Mouse (Mus musculus) MEL (cell line): ENCODE results near the gene Znrf3. TPM values are rescaled to one million over a fixed set of nuclear protein-coding genes. Genes with fewer than 3 reads are reported as not detected.
A peak's percentile ranks its signal among the peaks of the same experiment; 100 is the strongest.

Source experiments
- DNase-seq: peaks from one replicate; pipeline ENCODE4 v3.0.0; 2011; ENCODE audit warnings: low read depth, low spot score
- H3K27ac ChIP-seq: 2 replicates; pipeline ENCODE4 v1.5.1; 2012; ENCODE audit warnings: low read depth, mild to moderate bottlenecking, control low read depth, low read length, moderate library complexity; ENCODE audit not compliant: control insufficient read depth
- H3K27me3 ChIP-seq, 2 experiments: fragments of 150-350 bp in 1 of 2; sonication (generic) in 1 of 2; 2 replicates each; pipeline ENCODE4 v1.6.1; 2012; ENCODE audit warnings: low read length in 2 of 2, mild to moderate bottlenecking in 2 of 2, improper control_type of control experiment in 1 of 2, moderate library complexity in 1 of 2; ENCODE audit not compliant: insufficient read depth in 2 of 2, control insufficient read depth in 1 of 2
- H3K36me3 ChIP-seq, 2 experiments: 2 replicates each; pipeline ENCODE4 v1.6.1; 2012 to 2014; ENCODE audit warnings: low read length in 2 of 2, improper control_type of control experiment in 1 of 2, inconsistent platforms in 1 of 2, mild to moderate bottlenecking in 1 of 2; ENCODE audit not compliant: insufficient read depth in 2 of 2, control insufficient read depth in 1 of 2
- H3K4me1 ChIP-seq, 2 experiments: fragments of 150-350 bp in 1 of 2; sonication (generic) in 1 of 2; 2 replicates each; pipeline ENCODE4 v1.6.1; 2012; ENCODE audit warnings: low read length in 2 of 2, improper control_type of control experiment in 1 of 2, mild to moderate bottlenecking in 1 of 2; ENCODE audit not compliant: insufficient read depth in 2 of 2, control insufficient read depth in 1 of 2
- H3K4me3 ChIP-seq, 2 experiments: fragments of 150-350 bp in 1 of 2; sonication (generic) in 1 of 2; 2 replicates each; pipeline ENCODE4 v1.5.1; 2012; ENCODE audit warnings: low read depth in 2 of 2, low read length in 2 of 2, mild to moderate bottlenecking in 2 of 2, moderate library complexity in 2 of 2, control low read depth in 1 of 2, improper control_type of control experiment in 1 of 2; ENCODE audit not compliant: control insufficient read depth in 1 of 2, insufficient read depth in 1 of 2
- H3K79me2 ChIP-seq: 2 replicates; pipeline ENCODE4 v1.6.1; 2012; ENCODE audit warnings: mild to moderate bottlenecking, low read length, moderate library complexity; ENCODE audit not compliant: control insufficient read depth, poor library complexity, insufficient read depth
- H3K9ac ChIP-seq: 2 replicates; pipeline ENCODE4 v1.6.1; 2012; ENCODE audit warnings: low read depth, mild to moderate bottlenecking, control low read depth, low read length, moderate library complexity; ENCODE audit not compliant: control insufficient read depth, poor library complexity, severe bottlenecking
- H3K9me3 ChIP-seq: fragments of 150-350 bp; sonication (generic); replicated peaks from 2 replicates; pipeline ENCODE4 v1.6.1; 2012; ENCODE audit warnings: mild to moderate bottlenecking, low read length, improper control_type of control experiment, moderate library complexity; ENCODE audit not compliant: insufficient read depth
- BHLHE40 ChIP-seq: IDR thresholded peaks from 2 replicates; pipeline ENCODE4 v1.6.1; 2012; ENCODE audit warnings: low read depth, mild to moderate bottlenecking, inconsistent platforms, low read length, improper control_type of control experiment, borderline replicate concordance
- CHD2 ChIP-seq: IDR thresholded peaks from 2 replicates; pipeline ENCODE4 v1.6.1; 2011; ENCODE audit warnings: low read length, improper control_type of control experiment
- E2F4 ChIP-seq: IDR thresholded peaks from 2 replicates; pipeline ENCODE4 v1.6.1; 2011; ENCODE audit warnings: low read depth, low read length, improper control_type of control experiment, borderline replicate concordance
- EP300 ChIP-seq, 2 experiments: IDR thresholded peaks; 2 replicates each; pipeline ENCODE4 v1.6.1; 2011; ENCODE audit warnings: improper control_type of control experiment in 2 of 2, low read length in 2 of 2, low read depth in 1 of 2, mild to moderate bottlenecking in 1 of 2
- GABPA ChIP-seq: IDR thresholded peaks from 2 replicates; pipeline ENCODE4 v1.6.1; 2012; ENCODE audit warnings: low read depth, mild to moderate bottlenecking, inconsistent platforms, low read length, improper control_type of control experiment, moderate library complexity
- GATA1 ChIP-seq: IDR thresholded peaks from 2 replicates; pipeline ENCODE4 v1.6.1; 2011; ENCODE audit warnings: low read depth, low read length, improper control_type of control experiment
- HCFC1 ChIP-seq: IDR thresholded peaks from 2 replicates; pipeline ENCODE4 v1.6.1; 2012; ENCODE audit warnings: low read depth, mild to moderate bottlenecking, inconsistent platforms, low read length, improper control_type of control experiment, moderate library complexity
- MAFK ChIP-seq: IDR thresholded peaks from 2 replicates; pipeline ENCODE4 v1.6.1; 2011; ENCODE audit warnings: low read depth, mild to moderate bottlenecking, low read length, improper control_type of control experiment, borderline replicate concordance
- MAZ ChIP-seq: IDR thresholded peaks from 2 replicates; pipeline ENCODE4 v1.6.1; 2012; ENCODE audit warnings: low read depth, mild to moderate bottlenecking, inconsistent platforms, low read length, improper control_type of control experiment
- MEF2A ChIP-seq: IDR thresholded peaks from 2 replicates; pipeline ENCODE4 v1.6.1; 2014; ENCODE audit warnings: low read depth, mild to moderate bottlenecking, inconsistent platforms, low read length, improper control_type of control experiment; ENCODE audit not compliant: poor library complexity, insufficient replicate concordance, severe bottlenecking; ENCODE audit errors: extremely low read depth
- MYC ChIP-seq: IDR thresholded peaks from 2 replicates; pipeline ENCODE4 v1.6.1; 2011; ENCODE audit warnings: low read depth, mild to moderate bottlenecking, low read length, improper control_type of control experiment, moderate library complexity
- NRF1 ChIP-seq: IDR thresholded peaks from 2 replicates; pipeline ENCODE4 v1.6.1; 2014; ENCODE audit warnings: low read depth, mild to moderate bottlenecking, inconsistent platforms, low read length, improper control_type of control experiment, moderate library complexity; ENCODE audit not compliant: poor library complexity, insufficient read depth, severe bottlenecking
- RAD21 ChIP-seq: IDR thresholded peaks from 2 replicates; pipeline ENCODE4 v1.6.1; 2011; ENCODE audit warnings: mild to moderate bottlenecking, low read depth, low read length, improper control_type of control experiment
- SMC3 ChIP-seq: IDR thresholded peaks from 2 replicates; pipeline ENCODE4 v1.6.1; 2011; ENCODE audit warnings: low read depth, low read length, improper control_type of control experiment
- TAL1 ChIP-seq: IDR thresholded peaks from 2 replicates; pipeline ENCODE4 v1.6.1; 2012; ENCODE audit warnings: mild to moderate bottlenecking, inconsistent platforms, low read length, moderate library complexity, mixed read lengths
- TBP ChIP-seq: IDR thresholded peaks from 2 replicates; pipeline ENCODE4 v1.8.0; 2011; ENCODE audit warnings: low read depth, low read length, improper control_type of control experiment
- UBTF ChIP-seq: IDR thresholded peaks from 2 replicates; pipeline ENCODE4 v1.6.1; 2012; ENCODE audit warnings: low read depth, mild to moderate bottlenecking, inconsistent platforms, low read length, improper control_type of control experiment, moderate library complexity, borderline replicate concordance; ENCODE audit not compliant: insufficient read depth
- USF1 ChIP-seq: IDR thresholded peaks from 2 replicates; pipeline ENCODE4 v1.6.1; 2014; ENCODE audit warnings: low read depth, mild to moderate bottlenecking, inconsistent platforms, low read length, improper control_type of control experiment, moderate library complexity
- USF2 ChIP-seq, 2 experiments: IDR thresholded peaks; 2 replicates each; pipeline ENCODE4 v1.6.1; 2011 to 2012; ENCODE audit warnings: improper control_type of control experiment in 2 of 2, low read length in 2 of 2, borderline replicate concordance in 1 of 2, inconsistent platforms in 1 of 2, low read depth in 1 of 2, mild to moderate bottlenecking in 1 of 2; ENCODE audit not compliant: insufficient read depth in 1 of 2
- ZC3H11A ChIP-seq: IDR thresholded peaks from 2 replicates; pipeline ENCODE4 v1.6.1; 2012; ENCODE audit warnings: low read depth, mild to moderate bottlenecking, inconsistent platforms, low read length, improper control_type of control experiment
- polyA plus RNA-seq, 2 experiments: library from polyadenylated mRNA; stranded (reverse) in 1 of 2; unstranded in 1 of 2; fragments of >175 nt in 1 of 2; fragments of >200 nt in 1 of 2; gene quantifications; 2 replicates each; pipeline versions ENCODE4 v1.2.1 to v1.2.4; 2012; ENCODE audit warnings: low replicate concordance in 2 of 2, low read depth in 1 of 2; ENCODE audit not compliant: insufficient read length in 2 of 2, insufficient read depth in 1 of 2, missing spikeins in 1 of 2
- total RNA-seq: library from RNA; depleted of rRNA; stranded (reverse); fragments of 300-350 nt; gene quantifications from 2 replicates; pipeline ENCODE4 v1.2.3, GENCODE M21; 2012

The Znrf3 gene
- total and polyA plus RNA-seq, 3 experiments, result 9.0 to 9.2 TPM; not detected in 1

DNA sequence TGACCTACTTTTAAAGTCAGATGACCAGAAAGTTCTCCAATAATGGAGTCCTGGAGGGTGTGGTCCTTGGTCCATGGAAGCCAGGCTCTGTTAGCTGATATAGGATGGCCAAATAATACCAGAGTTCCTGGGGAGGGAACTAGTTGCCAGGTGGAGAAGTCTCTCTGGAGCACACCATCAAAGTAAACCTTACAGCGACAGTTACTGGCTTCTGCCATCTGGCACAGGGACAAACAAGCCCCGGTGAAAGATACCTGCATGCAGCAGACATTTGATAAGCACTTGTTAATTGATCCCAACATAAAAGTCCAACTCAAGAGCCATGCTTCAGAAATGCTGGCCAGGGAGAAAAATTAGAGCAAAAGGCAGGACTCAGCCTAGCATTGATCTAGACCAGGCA lies 190.6 kb downstream of the Znrf3 start (continued):
- no peak for TF ChIP-seq MEF2A
- TF ChIP-seq, all 39 proteins: peak for 0

DNA sequence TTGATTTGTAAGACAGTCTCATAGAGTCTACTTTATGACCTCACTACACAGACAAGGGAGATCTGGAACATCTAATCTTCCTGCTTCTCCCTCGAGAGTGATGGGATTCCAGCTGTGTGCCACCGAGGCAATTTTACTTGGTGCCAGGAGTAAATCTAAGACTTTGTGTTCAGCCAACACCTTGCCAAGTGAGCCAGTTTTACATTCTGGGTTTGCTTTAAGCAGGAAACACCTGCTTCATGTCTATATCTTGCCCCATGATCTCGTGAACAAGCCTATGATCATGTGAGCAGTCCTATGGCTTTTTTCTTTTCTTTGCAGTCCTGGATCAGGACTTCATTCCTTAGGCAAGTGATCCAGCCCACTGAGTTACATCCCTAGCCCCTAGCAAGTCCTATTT lies 191.1 kb downstream of the Znrf3 start:
- H3K4me3 ChIP-seq, result no peak overlapping the region
- no peaks in the 10 kb centered on the region for H3K9me3 ChIP-seq
- DNase-seq, result no peak
- no peak overlapping the region for H3K27ac ChIP-seq
- no peaks in the 10 kb centered on the region for H3K79me2 ChIP-seq
- H3K4me1 ChIP-seq, result peaks cover 3 to 5% of the 10 kb centered on the region in 2 experiments; a peak in 2 of 4 replicates
- H3K9ac ChIP-seq, result no peak overlapping the region
- H3K27me3 ChIP-seq, result no peaks in the 10 kb centered on the region
- TF ChIP-seq GATA1 (peak; percentile 42; the same call in 1 of the 2 replicates), USF1 (0 out of 2 replicates have a peak, but pooled peaks have one; percentile 15), USF2 (IDR thresholded peaks at IDR 0.05; ENCODE audit: borderline replicate concordance in 1 of 2, insufficient read depth in 1 of 2, low read depth in 1 of 2, low read length in 2 of 2) (no peak)
- H3K36me3 ChIP-seq, result no peaks in the 10 kb centered on the region

- H3K9me3 ChIP-seq, result no peaks in the 10 kb centered on the region
- H3K27ac ChIP-seq, result no peak overlapping the region
- DNase-seq, result no peak
- no peaks in the 10 kb centered on the region for H3K27me3 ChIP-seq
- H3K4me3 ChIP-seq, result no peak overlapping the region
- no peak for TF ChIP-seq ZC3H11A
- TF ChIP-seq MEF2A, result no peak
- TF ChIP-seq TBP, result no peak
- no peak for TF ChIP-seq SMC3
- TF ChIP-seq UBTF, result no peak
- TF ChIP-seq MAZ, result no peak
- no peak overlapping the region for H3K9ac ChIP-seq
- H3K4me1 ChIP-seq, result peaks cover 3 to 5% of the 10 kb centered on the region in 2 experiments; a peak in 2 of 4 replicates
- no peaks in the 10 kb centered on the region for H3K36me3 ChIP-seq
- no peaks in the 10 kb centered on the region for H3K79me2 ChIP-seq
Observed at GRCm38 (mm10) chr11:5252727-5253126, 191.9 kb downstream of the Znrf3 start.

DNA sequence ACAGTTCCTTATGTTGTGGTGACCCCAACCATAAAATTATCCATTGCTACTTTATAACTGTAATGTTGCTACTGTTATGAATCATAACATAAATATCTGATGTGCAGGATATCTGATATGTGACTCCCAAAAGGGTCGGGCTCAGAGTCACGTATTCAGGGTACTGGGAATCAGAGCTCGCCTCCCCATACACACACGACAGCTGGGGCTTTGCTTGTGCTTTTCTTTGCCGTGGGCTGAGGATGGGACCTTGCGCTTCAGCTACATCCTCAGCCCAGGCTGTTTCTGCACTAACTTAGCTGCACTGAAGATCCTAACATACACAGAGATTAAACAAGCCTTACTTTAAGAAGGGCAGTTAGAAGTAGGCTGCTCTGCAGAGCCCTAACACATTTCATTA lies 193.5 kb downstream of the Znrf3 start:
- Histone ChIP-seq H3K9me3 (no peaks in the 10 kb centered on the region), H3K4me1 (peaks cover 3 to 5% of the 10 kb centered on the region in 2 experiments; a peak in 2 of 4 replicates), H3K9ac (no peak overlapping the region), H3K27ac (no peak overlapping the region), H3K79me2 (no peaks in the 10 kb centered on the region), H3K27me3 (no peaks in the 10 kb centered on the region), H3K4me3 (no peak overlapping the region), H3K36me3 (no peaks in the 10 kb centered on the region)
- TF ChIP-seq GATA1, result no peak
- no peak for TF ChIP-seq TAL1
- TF ChIP-seq TBP, result no peak
- no peak for TF ChIP-seq E2F4
- TF ChIP-seq MYC, result no peak
- no peak for TF ChIP-seq RAD21
- TF ChIP-seq EP300 (IDR thresholded peaks at IDR 0.05; ENCODE audit: low read depth in 1 of 2, low read length in 2 of 2), result no peak
- TF ChIP-seq SMC3, result no peak
- no peak for TF ChIP-seq CHD2
- no peak for TF ChIP-seq MAFK
- TF ChIP-seq HCFC1, result no peak
- TF ChIP-seq MAZ, result no peak
- TF ChIP-seq USF1, result no peak
- TF ChIP-seq GABPA, result no peak
- no peak for TF ChIP-seq NRF1
- no peak for TF ChIP-seq BHLHE40
- no peak for TF ChIP-seq MEF2A
- TF ChIP-seq UBTF, result no peak
- TF ChIP-seq USF2 (IDR thresholded peaks at IDR 0.05; ENCODE audit: borderline replicate concordance in 1 of 2, insufficient read depth in 1 of 2, low read depth in 1 of 2, low read length in 2 of 2), result no peak
- no peak for DNase-seq
